Mouse (Mus musculus) CD4-positive, CD25-positive, alpha-beta regulatory T cell, adult 2 months (primary cell): Measurements from ENCODE around the gene Mmd.

Experiments
- DNase-seq: peaks from one replicate; pipeline ENCODE4 v3.0.0-alpha.2; 2012; ENCODE audit warnings: low read depth, low spot score

Mmd gene

GRCm38 (mm10) chr11:90249025-90249650, at the start of gene Mmd:
Mmd (plus strand) TSS chr11:90249456.
- DNase-seq: peak; percentile 100

DNA sequence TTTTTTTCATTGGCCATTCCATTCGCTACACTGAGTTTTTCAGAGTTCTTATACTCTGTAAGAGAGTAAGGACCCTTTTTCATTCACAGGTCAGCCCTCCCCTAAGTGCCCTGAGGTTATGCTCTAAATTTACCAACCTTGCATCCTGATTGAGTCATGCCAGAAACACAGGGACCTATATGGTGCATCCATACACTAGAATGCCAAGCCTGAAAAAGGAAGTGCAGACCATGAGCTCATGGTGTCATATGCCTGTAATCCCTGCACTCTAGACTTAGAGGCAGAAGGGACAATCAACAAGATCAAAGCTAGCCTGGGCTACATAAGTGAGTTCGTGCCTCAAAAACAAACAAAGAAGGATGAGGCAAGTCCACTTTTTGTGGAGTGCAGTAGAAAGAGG, 48.4 kb upstream of the Mmd start:
- DNase-seq: no peak

DNA sequence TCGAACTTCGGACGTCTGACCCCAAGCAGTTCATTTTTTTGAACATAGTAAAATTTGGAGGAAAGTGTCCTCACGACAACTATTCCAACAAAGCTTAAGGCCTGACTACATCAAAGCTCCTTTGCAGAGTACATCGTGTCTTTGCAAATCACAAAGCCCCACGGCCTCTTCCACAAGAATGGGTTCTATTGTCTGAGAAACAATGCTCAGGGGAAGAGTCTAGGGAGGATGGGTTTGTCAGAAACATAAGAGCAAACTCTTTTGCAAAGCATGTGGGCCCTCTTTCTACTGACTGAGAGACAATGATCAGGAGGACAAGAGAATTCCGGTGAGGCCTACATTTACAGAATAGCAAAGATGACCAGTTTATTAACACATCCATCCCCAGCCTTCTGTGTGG, 35.0 kb upstream of the Mmd start:
- DNase-seq: no peak

DNA sequence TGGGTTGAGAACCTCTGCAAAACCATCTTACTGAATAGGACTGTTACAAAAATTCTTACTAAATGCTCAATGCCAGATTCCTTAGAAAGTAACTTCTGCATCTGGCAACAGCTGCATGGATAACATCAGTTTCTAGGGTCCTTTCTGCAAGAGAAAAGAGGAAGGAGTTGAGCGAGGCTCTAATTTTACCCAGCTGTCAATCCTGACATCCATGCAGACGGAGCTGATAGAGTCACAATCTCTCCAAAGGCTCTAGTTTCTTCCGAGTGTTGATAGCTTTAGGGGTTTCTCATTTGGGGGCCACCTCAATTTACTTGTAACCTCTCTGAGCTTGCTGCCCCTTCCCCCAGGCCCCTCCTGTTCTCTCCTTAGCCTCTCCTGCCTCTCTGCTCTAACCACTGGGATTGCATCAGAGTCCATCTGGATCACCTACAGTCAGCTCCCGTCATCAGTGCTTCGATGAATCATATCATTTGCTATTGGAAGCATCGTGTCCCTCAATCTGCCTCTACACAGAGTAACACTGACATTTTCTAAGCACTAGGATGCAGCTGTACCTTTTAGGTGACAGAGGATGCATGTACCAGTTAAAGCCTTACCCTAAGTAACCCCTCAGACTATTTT, 29.1 kb upstream of the Mmd start:
- no peak for DNase-seq

GRCm38 (mm10) chr11:90220750-90221149, 28.5 kb upstream of the Mmd start:
- no peak for DNase-seq

- peak; percentile 71 for DNase-seq
These were observed 24.3 kb upstream of the Mmd start for GRCm38 (mm10) chr11:90224914-90225470.

DNA sequence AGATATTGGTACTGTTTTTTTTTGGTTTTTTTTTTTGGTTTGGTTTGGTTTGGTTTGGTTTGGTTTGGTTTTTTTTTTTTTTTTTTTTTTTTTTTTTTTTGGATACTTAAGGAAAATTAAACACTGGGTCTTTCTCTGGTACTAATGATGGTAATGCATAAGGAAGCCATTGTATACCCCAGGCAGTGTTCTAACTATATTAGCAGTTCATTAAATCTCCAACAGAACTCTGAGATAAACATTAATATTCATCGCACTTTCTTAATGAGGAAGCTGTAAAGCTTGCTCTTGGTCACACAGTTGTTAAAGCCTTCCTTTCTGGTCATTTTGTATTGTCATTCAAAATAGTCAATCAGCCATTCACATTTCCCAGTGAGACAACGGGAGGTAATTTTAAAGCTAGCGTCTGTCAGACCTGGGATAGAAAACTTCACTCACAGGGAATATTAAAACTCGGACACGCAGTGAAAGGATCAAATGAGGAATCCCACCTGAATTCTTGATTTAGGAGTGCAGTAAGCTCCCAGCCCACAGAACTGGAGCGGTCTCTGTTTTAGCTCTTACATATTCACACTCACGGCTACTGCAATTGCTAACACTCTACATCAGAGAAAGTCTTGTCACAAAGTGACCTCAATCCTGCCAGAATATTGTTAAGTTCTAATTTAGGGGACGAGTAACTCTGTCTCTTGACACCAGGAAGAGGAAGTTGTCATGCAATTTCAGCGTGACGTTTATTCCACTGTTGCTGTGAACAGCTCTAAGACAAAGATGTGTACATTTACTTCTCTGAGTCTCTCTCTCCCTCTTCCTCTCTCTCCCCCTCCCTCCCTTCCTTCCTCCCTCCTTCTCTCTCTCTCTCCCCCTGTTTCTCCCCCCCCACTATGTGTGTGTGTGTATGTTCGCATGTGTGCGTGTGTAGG, 22.0 kb upstream of the Mmd start:
- DNase-seq: peak; percentile 49

- DNase-seq: no peak
These were observed 20.9 kb upstream of the Mmd start for GRCm38 (mm10) chr11:90228251-90228949.

- DNase-seq: no peak
These were observed 19.5 kb upstream of the Mmd start for GRCm38 (mm10) chr11:90229800-90230199.

DNA sequence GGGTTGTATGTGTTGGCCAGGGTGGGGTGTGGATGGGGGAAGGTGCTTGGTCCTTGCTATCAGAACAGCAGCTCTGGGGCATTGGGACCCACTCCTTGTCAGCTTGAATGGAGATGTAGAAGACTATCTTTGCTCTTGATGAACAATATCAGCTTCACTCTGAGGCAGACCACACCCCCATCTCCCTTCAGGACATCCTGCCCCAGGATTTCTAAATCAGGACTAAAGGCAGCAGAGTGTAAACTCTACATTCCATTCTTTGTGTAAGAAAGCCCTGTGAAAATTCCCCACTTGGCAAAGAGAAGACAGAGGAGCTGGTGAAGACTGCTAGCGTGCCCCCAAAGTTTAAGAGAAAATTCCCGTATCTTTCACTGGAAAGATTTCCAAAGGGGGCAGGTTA, 18.6 kb upstream of the Mmd start:
- no peak for DNase-seq

DNA sequence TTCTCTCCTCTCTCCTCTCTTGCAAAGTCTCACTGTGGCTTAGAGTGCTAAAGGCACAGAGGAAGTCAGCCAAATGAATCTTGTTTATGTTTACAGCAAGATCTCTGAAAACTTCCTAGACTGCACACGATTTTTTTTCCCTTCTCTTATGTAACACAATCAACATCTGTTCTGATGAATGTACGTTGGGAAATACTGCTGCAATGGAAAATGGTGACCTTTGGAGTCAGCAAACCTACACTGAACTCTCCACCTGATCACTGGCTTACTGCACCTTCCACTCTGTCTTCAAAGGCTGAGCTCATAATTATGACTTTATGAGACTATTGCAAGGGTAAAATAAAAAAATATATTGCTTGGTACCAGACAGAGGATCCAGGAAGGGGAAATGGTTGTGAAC, 17.6 kb upstream of the Mmd start:
- DNase-seq: peak; percentile 48

DNA sequence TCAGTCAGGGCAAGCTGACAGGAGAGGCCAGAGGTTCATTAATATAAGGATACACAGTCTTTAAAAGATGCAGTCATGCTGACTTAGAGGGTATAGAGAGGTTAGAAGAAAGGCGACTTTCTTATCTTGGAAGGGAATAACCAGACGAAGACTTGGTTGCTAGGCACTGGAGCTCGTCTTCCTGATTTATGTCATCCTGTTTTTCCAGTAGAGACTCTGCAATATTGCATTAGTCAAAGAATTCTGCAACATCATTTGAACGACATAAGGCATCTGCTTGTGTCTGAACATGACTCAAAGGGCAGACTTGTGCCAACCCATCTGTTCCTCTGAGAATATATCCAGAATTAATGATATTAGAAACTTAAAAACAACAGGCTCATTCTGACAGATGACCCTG, 16.6 kb upstream of the Mmd start:
- no peak for DNase-seq

DNA sequence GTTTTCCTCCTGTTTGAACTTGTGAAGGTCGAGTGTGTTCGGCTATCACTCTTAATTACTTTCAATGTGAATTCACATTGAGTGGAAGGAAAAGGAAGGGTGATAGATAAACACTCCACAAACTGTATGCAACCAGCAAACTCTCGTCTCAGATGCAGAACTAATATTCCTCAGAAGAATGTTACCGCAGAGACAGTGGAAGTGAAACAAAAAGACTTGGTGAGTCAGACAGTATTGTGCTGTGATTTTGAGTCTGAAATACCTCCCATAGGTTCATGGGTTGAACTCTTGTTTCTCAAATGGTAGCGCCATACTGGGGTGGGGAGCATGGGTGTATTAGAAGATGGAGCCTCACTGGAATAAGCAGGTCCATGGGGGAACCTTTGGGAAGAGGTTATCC, 14.0 kb upstream of the Mmd start:
- DNase-seq: no peak

DNA sequence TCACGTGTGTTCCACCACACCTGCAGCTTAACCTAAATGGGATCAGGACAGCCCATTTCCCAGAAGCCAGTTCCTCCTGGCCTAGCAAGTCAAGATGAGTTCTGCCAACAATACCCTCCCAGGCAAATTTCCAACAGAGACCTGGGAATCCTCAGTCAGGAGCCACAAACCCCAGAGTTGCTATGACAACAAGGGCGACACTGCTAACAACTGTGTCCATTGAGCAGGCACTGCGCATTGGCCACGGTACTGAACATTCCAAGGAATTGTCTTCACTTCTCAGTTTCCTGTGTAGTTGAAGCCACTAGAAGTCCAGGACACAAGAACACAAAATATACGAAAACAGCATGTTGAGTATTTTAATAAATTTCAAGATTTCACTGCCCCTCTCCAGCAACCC, 11.6 kb upstream of the Mmd start:
- DNase-seq: no peak

- DNase-seq: peak; percentile 70
These were observed 10.6 kb upstream of the Mmd start for GRCm38 (mm10) chr11:90238657-90239056.

- peak; percentile 32 for DNase-seq
These were observed 8.5 kb upstream of the Mmd start for GRCm38 (mm10) chr11:90240652-90241330.

- DNase-seq: peak; percentile 40
These were observed 7.4 kb upstream of the Mmd start for GRCm38 (mm10) chr11:90241874-90242273.

DNA sequence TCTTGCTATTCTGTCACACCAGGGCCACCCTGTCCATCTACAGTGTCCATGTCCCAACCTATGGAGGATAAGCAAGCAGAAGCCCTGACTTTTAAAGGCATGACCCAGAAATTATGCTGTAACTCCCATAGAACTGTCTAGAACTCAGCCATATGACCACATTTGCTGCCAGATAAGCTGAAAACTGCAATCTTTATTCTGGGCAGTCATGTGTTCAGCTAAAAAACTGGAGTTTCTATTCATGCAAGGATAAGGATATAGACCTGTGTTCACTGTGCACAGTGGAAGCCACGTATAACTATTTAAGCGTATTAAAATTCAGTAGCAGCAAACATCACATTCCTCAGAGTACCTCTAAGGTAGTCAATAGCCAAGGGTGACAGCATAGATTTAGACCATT, 6.0 kb upstream of the Mmd start:
- no peak for DNase-seq

DNA sequence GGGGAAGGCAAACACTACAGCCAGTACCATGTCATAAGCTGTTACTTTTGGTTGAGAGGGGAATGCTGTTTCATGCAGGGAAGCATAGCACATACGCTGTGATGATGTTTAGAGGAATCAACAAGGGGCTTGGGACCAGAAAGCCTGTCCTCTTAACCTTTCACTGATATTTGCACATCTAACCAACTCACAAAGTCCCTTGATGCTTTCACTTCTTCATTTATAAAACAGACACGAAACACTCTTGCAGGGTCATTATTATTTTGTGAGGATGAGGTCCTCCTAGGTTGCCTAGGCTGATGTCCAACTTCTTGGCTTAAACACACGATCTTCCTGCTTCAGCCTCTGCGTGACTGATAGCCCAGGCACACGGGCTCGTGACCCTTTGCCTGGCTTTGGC, 3.6 kb upstream of the Mmd start:
- DNase-seq: no peak

GRCm38 (mm10) chr11:90246676-90247075, 2.6 kb upstream of the Mmd start:
- DNase-seq: peak; percentile 54

GRCm38 (mm10) chr11:90247793-90248192, 1.5 kb upstream of the Mmd start:
- no peak for DNase-seq
